In genomic region chr12:54805254-54806002, GRCm38 (mm10) we compare ENCODE assay signal across 16 mouse cellular contexts.
"Had no signal": no experiment of that assay in that cellular context is flagged by ENCODE, and none has a peak within 500 bp of the region (broad histone marks: within the 10 kb centered on the region; RNA-seq: fewer than 3 reads in every experiment).

No protein-coding gene starts in this region.

- H3K9me3 ChIP-seq: intestine, embryonic 15.5 days; liver, embryonic 13.5 days; lung, embryonic 15.5 days; midbrain, embryonic 10.5 days; neural tube, embryonic 13.5 days; stomach, embryonic 15.5 days had no signal

- H3K4me2 ChIP-seq: intestine, embryonic 15.5 days; liver, embryonic 13.5 days; lung, embryonic 15.5 days; neural tube, embryonic 13.5 days; stomach, embryonic 15.5 days had no signal

- H3K4me1 ChIP-seq: liver, embryonic 13.5 days; neural tube, embryonic 13.5 days had no signal

- H3K36me3 ChIP-seq: intestine, embryonic 15.5 days; liver, embryonic 13.5 days; lung, embryonic 15.5 days; midbrain, embryonic 10.5 days; neural tube, embryonic 13.5 days; stomach, embryonic 15.5 days had no signal

- H3K27me3 ChIP-seq: intestine, embryonic 15.5 days; liver, embryonic 13.5 days; lung, embryonic 15.5 days; neural tube, embryonic 13.5 days; stomach, embryonic 15.5 days had no signal

- H3K4me3 ChIP-seq: intestine, embryonic 15.5 days; liver, embryonic 13.5 days; lung, embryonic 15.5 days; midbrain, embryonic 10.5 days; neural tube, embryonic 13.5 days; stomach, embryonic 15.5 days had no signal

- H3K9ac ChIP-seq: intestine, embryonic 15.5 days; liver, embryonic 13.5 days; lung, embryonic 15.5 days; neural tube, embryonic 13.5 days; stomach, embryonic 15.5 days had no signal

- DNase-seq: kidney, postnatal 10 days; left cerebral cortex, postnatal 4 days; liver; liver, embryonic 13.5 days; liver, postnatal 0 days; lung, postnatal 14 days; retina, postnatal 1 day; right cerebral cortex, postnatal 4 days; spleen, adult 18-20 months; thymus, postnatal 4 days had no signal

- H3K27ac ChIP-seq: intestine, embryonic 15.5 days; liver, embryonic 13.5 days; lung, embryonic 15.5 days; midbrain, embryonic 10.5 days; neural tube, embryonic 13.5 days; stomach, embryonic 15.5 days had no signal

- ATAC-seq: intestine, embryonic 15.5 days; liver, postnatal 0 days; midbrain, embryonic 16.5 days had no signal
